Mouse (Mus musculus) Patski (cell line): ENCODE data around the gene D130052B06Rik. TPM values are rescaled to one million over a fixed set of nuclear protein-coding genes. Genes with fewer than 3 reads are reported as not detected.

Experiments used
- ATAC-seq: fragments of 100-300 bp; one replicate; pipeline ENCODE4 v1.8.0; 2021
- CTCF ChIA-PET: fragments of 350-600 bp; sonication (Branson Sonifier 250); formaldehyde crosslinking; loops from one replicate; lab custom pipeline; 2022; ENCODE audit warnings: inconsistent platforms; lab: Charles Lee
- POLR2A ChIA-PET: fragments of 350-600 bp; sonication (Branson Sonifier 250); formaldehyde crosslinking; loops from one replicate; lab custom pipeline; 2022; ENCODE audit warnings: antibody characterized with exemption, inconsistent platforms; lab: Charles Lee
- DNase-seq: peaks from one replicate; pipeline ENCODE4 v3.0.0-alpha.2; 2011; ENCODE audit warnings: low read depth, low spot score
- H3K27me3 ChIP-seq: fragments of 371-371 bp; one replicate; pipeline ENCODE4 v1.5.1; 2021
- CTCF ChIP-seq: fragments of 100-300 bp; IDR thresholded peaks from one replicate; pipeline ENCODE4 v1.5.1; 2021
- in situ Hi-C: fragments of 300-500 bp; cut with MboI; formaldehyde crosslinking; loops from 3 replicates; pipeline ENCODE4 v1.11.1; 2018; ENCODE audit warnings: low pct_unique_long_range_greater_than_20kb, mixed read lengths
- polyA plus RNA-seq: library from polyadenylated mRNA; unstranded; gene quantifications from one replicate; pipeline ENCODE4 v1.2.3, GENCODE M21; 2021

The D130052B06Rik gene
- polyA plus RNA-seq, 1 experiment from 2014 or later, result not detected

DNA sequence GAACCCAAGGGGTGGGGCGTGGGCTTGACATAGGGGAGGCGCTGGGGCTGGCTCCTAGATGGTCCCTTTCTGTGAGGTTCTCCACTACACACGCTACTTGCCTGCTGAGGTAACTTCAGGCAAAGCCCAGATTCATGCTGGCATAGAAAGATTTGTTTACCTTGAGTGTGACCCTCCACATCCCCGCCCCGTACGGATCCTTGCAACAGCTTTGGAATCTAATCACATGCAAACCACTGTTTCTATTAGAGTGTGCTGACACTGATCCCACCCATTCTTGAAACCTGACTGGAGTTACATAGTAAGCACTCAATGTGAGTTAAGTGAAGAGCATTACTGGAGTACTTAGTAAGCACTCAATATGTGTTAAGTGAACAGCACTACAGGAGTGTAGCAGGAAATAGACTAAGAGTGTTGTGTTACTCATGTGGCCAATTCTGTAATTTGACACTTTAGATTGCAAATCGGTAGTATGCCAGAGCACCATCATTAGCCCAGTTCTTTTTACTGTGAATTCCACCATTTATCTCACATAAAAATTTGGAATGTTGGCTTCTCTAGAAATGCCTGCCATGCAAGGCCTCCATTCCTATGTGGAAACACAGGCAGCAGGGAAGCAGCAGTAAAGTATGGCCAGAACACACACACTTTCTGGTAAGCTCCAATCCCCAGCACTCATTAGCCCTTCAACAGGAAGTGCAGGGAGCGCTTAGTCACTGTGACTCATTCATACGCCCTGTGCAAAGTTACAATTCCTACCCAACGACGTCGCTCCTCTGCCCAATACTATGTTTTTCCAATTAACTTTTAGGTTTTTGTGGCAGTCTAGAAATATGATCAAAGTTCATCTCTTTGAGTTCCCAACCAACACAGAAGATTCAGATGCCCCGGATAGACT is 61.2 kb downstream of the D130052B06Rik start:
- ChIA-PET CTCF (interaction anchor here (0.7 kb wide), 1 partner anchor 7 kb away, joined by 4 read pairs; no protein-coding TSS in a partner anchor), POLR2A (no interaction called here)
- in situ Hi-C loops, result no loop called here
- TF ChIP-seq CTCF, result no peak
- DNase-seq (peak; percentile 6), ATAC-seq (peak; percentile 83)
- no peaks in the 10 kb centered on the region for H3K27me3 ChIP-seq

DNA sequence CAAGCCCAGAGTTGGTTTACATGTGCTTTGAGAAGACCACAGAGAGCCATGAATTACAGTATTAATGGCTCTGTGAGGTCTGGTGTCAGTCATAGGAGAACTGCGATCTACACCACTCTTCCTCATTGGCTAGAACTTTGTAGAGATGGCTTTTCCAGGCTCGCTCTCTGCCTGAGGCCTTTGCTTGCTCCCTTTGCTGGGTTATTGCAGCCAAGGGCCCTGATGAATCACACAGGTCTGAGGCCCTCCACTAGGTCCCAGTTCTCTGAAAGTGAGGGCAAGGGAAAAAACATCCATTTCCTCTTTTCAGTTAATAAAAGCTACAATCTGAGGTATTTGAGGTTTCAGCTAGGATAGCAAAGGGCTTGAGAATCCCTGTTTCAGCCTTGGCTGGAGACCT is 64.5 kb downstream of the D130052B06Rik start:
- peaks cover 4% of the 10 kb centered on the region for H3K27me3 ChIP-seq
- ATAC-seq (no peak), DNase-seq (no peak)
- in situ Hi-C loops, result no loop called here
- no peak for TF ChIP-seq CTCF
- CTCF ChIA-PET, result no interaction called here
- POLR2A ChIA-PET, result no interaction called here

- DNase-seq (no peak), ATAC-seq (no peak)
- ChIA-PET POLR2A (no interaction called here), CTCF (no interaction called here)
- in situ Hi-C loops, result no loop called here
- no peak for TF ChIP-seq CTCF
- peaks cover 19% of the 10 kb centered on the region for H3K27me3 ChIP-seq
Observed at GRCm38 (mm10) chr11:33668376-33668775, 69.3 kb downstream of the D130052B06Rik start.

- CTCF ChIA-PET, result no interaction called here
- ATAC-seq (no peak), DNase-seq (no peak)
- TF ChIP-seq CTCF, result no peak
- POLR2A ChIA-PET, result no interaction called here
- in situ Hi-C loops, result no loop called here
- peaks cover 30% of the 10 kb centered on the region for H3K27me3 ChIP-seq
Observed at GRCm38 (mm10) chr11:33670105-33670965, 71.2 kb downstream of the D130052B06Rik start.

Other genes starting within 250 kb of the D130052B06Rik start
- gene Ranbp17, start 85.6 kb upstream of the D130052B06Rik start, polyA plus RNA-seq, result 4.1 TPM
- gene Gabrp, start 20.3 kb upstream of the D130052B06Rik start, polyA plus RNA-seq, result 0.03 TPM